Mouse (Mus musculus): ENCODE measurements around the gene Zmat5. TPM values are rescaled to one million over a fixed set of nuclear protein-coding genes. Genes with fewer than 3 reads are reported as not detected.
"Not testable (repeated sequence)": the region's sequence is repeated elsewhere in the genome, so short reads cannot be mapped to it uniquely, and the experiment has no call there.

Zmat5 gene
- polyA plus RNA-seq, 1 experiment from 2014 or later, result 59.8 TPM

DNA sequence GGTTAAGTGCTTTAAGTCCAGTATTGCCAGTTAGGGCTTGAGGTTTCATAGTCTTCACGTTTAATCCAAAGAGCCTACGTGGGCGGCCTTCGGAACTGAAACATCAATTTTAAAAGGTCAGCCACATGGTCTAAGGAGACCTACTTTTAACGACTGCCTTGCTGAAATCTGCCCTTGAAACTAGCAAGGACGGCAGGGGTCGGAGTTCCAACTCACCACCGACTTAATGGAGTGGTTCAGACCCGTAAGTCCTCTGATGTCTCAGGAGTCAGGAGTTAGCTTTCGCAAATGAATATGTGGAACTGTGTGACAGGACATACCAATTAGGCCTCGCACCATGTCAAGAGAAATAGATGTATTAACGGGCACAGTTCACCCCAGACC, 798 bp upstream of the Zmat5 start:
- Histone ChIP-seq H3K9me3 (ENCODE audit: control insufficient read depth, low read length) (no peaks in the 10 kb centered on the region), H3K4me3 (ENCODE audit: low read length) (peak overlapping the region; percentile 68), H3K36me3 (ENCODE audit: control insufficient read depth, insufficient read depth, low read length) (peaks cover 12% of the 10 kb centered on the region), H3K27me3 (ENCODE audit: control insufficient read depth, insufficient read depth, low read length) (no peaks in the 10 kb centered on the region), H3K9ac (ENCODE audit: low read depth, low read length) (peak overlapping the region; percentile 67), H3K4me1 (ENCODE audit: control insufficient read depth, insufficient read depth, low read length) (peaks cover 5% of the 10 kb centered on the region; the same call in 1 of the 2 replicates), H3K27ac (ENCODE audit: low read depth, low read length) (peak overlapping the region; percentile 33; the same call in 1 of the 2 replicates), H3K4me2 (replicated peaks; ENCODE audit: low read depth, low read length) (peak overlapping the region; percentile 66)
- 0 out of 2 replicates have a peak, but pooled peaks have one; percentile 2 for ATAC-seq (ENCODE audit: low FRiP score, low TSS enrichment)
- 4% methylated on average over 12 of the region's 12 CpGs for WGBS

GRCm38 (mm10) chr11:4705178-4705577, 700 bp downstream of the Zmat5 start:
- no peak for ATAC-seq (ENCODE audit: low FRiP score, low TSS enrichment)
- peak overlapping the region; percentile 66 for H3K9ac ChIP-seq (ENCODE audit: low read depth, low read length)
- H3K9me3 ChIP-seq (ENCODE audit: control insufficient read depth, low read length), result no peaks in the 10 kb centered on the region
- H3K27ac ChIP-seq (ENCODE audit: low read depth, low read length), result no peak overlapping the region
- peaks cover 12% of the 10 kb centered on the region for H3K36me3 ChIP-seq (ENCODE audit: control insufficient read depth, insufficient read depth, low read length)
- H3K4me3 ChIP-seq (ENCODE audit: low read length), result peak overlapping the region; percentile 68
- H3K27me3 ChIP-seq (ENCODE audit: control insufficient read depth, insufficient read depth, low read length), result no peaks in the 10 kb centered on the region
- peak overlapping the region; percentile 65 for H3K4me2 ChIP-seq (replicated peaks; ENCODE audit: low read depth, low read length)
- peaks cover 5% of the 10 kb centered on the region; the same call in 1 of the 2 replicates for H3K4me1 ChIP-seq (ENCODE audit: control insufficient read depth, insufficient read depth, low read length)
- 7% methylated on average over 4 of the region's 4 CpGs for WGBS

GRCm38 (mm10) chr11:4710188-4710587, 5.7 kb downstream of the Zmat5 start:
- H3K4me2 ChIP-seq (replicated peaks; ENCODE audit: low read depth, low read length); H3K9ac ChIP-seq (ENCODE audit: low read depth, low read length); H3K27me3 ChIP-seq (ENCODE audit: control insufficient read depth, insufficient read depth, low read length); H3K36me3 ChIP-seq (ENCODE audit: control insufficient read depth, insufficient read depth, low read length); ATAC-seq (ENCODE audit: low FRiP score, low TSS enrichment); H3K4me3 ChIP-seq (ENCODE audit: low read length); H3K9me3 ChIP-seq (ENCODE audit: control insufficient read depth, low read length); H3K4me1 ChIP-seq (ENCODE audit: control insufficient read depth, insufficient read depth, low read length); H3K27ac ChIP-seq (ENCODE audit: low read depth, low read length): not testable (repeated sequence)
- 86% methylated on average over 4 of the region's 4 CpGs for WGBS

- Histone ChIP-seq H3K27me3 (ENCODE audit: control insufficient read depth, insufficient read depth, low read length) (no peaks in the 10 kb centered on the region), H3K4me1 (ENCODE audit: control insufficient read depth, insufficient read depth, low read length) (no peaks in the 10 kb centered on the region), H3K9ac (ENCODE audit: low read depth, low read length) (no peak overlapping the region), H3K27ac (ENCODE audit: low read depth, low read length) (no peak overlapping the region), H3K4me2 (replicated peaks; ENCODE audit: low read depth, low read length) (no peak overlapping the region), H3K4me3 (ENCODE audit: low read length) (no peak overlapping the region), H3K36me3 (ENCODE audit: control insufficient read depth, insufficient read depth, low read length) (no peaks in the 10 kb centered on the region), H3K9me3 (ENCODE audit: control insufficient read depth, low read length) (no peaks in the 10 kb centered on the region)
- ATAC-seq (ENCODE audit: low FRiP score, low TSS enrichment), result no peak
Observed at GRCm38 (mm10) chr11:4712822-4713221, 8.3 kb downstream of the Zmat5 start.

- H3K27ac ChIP-seq (ENCODE audit: low read depth, low read length), result no peak overlapping the region
- no peak for ATAC-seq (ENCODE audit: low FRiP score, low TSS enrichment)
- H3K27me3 ChIP-seq (ENCODE audit: control insufficient read depth, insufficient read depth, low read length), result no peaks in the 10 kb centered on the region
- 89% methylated on average over 4 of the region's 4 CpGs for WGBS
- H3K4me2 ChIP-seq (replicated peaks; ENCODE audit: low read depth, low read length), result no peak overlapping the region
- no peak overlapping the region for H3K9ac ChIP-seq (ENCODE audit: low read depth, low read length)
- no peaks in the 10 kb centered on the region for H3K9me3 ChIP-seq (ENCODE audit: control insufficient read depth, low read length)
- H3K36me3 ChIP-seq (ENCODE audit: control insufficient read depth, insufficient read depth, low read length), result no peaks in the 10 kb centered on the region
- H3K4me1 ChIP-seq (ENCODE audit: control insufficient read depth, insufficient read depth, low read length), result no peaks in the 10 kb centered on the region
- no peak overlapping the region for H3K4me3 ChIP-seq (ENCODE audit: low read length)
Observed at GRCm38 (mm10) chr11:4714727-4715126, 10.2 kb downstream of the Zmat5 start.

DNA sequence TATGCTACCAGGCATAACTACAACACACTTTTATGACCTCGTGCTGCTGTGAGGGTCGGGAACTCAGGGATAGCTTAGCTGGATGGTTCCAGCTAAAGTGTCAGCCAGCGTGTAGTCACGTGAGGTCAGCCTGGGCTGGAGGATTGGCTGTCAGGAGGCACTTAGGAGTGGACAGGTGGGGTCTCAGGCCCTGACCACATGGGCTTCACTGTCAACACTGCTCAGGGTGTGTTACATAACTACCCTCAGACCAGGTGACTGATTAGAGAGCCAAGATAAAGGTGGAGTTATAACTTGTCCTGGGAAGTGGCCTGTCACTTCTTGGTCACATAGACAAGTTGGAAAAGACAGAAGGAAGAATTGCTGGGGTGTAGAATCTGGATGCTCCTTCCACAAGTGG, 11.1 kb downstream of the Zmat5 start:
- H3K27me3 ChIP-seq (ENCODE audit: control insufficient read depth, insufficient read depth, low read length), result no peaks in the 10 kb centered on the region
- H3K4me3 ChIP-seq (ENCODE audit: low read length), result no peak overlapping the region
- no peak for ATAC-seq (ENCODE audit: low FRiP score, low TSS enrichment)
- H3K27ac ChIP-seq (ENCODE audit: low read depth, low read length), result no peak overlapping the region
- H3K9ac ChIP-seq (ENCODE audit: low read depth, low read length), result no peak overlapping the region
- no peaks in the 10 kb centered on the region; the same call in 1 of the 2 replicates for H3K9me3 ChIP-seq (ENCODE audit: control insufficient read depth, low read length)
- WGBS, result 67% methylated on average over 4 of the region's 4 CpGs
- no peaks in the 10 kb centered on the region for H3K4me1 ChIP-seq (ENCODE audit: control insufficient read depth, insufficient read depth, low read length)
- no peak overlapping the region for H3K4me2 ChIP-seq (replicated peaks; ENCODE audit: low read depth, low read length)
- H3K36me3 ChIP-seq (ENCODE audit: control insufficient read depth, insufficient read depth, low read length), result no peaks in the 10 kb centered on the region

GRCm38 (mm10) chr11:4716530-4717236, 12.2 kb downstream of the Zmat5 start:
- H3K4me1 ChIP-seq (ENCODE audit: control insufficient read depth, insufficient read depth, low read length), result 0 out of 2 replicates have a peak, but pooled peaks cover 2% of the 10 kb centered on the region
- H3K27me3 ChIP-seq (ENCODE audit: control insufficient read depth, insufficient read depth, low read length), result no peaks in the 10 kb centered on the region
- no peak overlapping the region for H3K9ac ChIP-seq (ENCODE audit: low read depth, low read length)
- H3K4me3 ChIP-seq (ENCODE audit: low read length), result no peak overlapping the region
- 86% methylated on average over 5 of the region's 5 CpGs for WGBS
- no peak overlapping the region for H3K27ac ChIP-seq (ENCODE audit: low read depth, low read length)
- no peaks in the 10 kb centered on the region for H3K36me3 ChIP-seq (ENCODE audit: control insufficient read depth, insufficient read depth, low read length)
- H3K4me2 ChIP-seq (replicated peaks; ENCODE audit: low read depth, low read length), result no peak overlapping the region
- no peaks in the 10 kb centered on the region; the same call in 1 of the 2 replicates for H3K9me3 ChIP-seq (ENCODE audit: control insufficient read depth, low read length)
- ATAC-seq (ENCODE audit: low FRiP score, low TSS enrichment), result no peak

DNA sequence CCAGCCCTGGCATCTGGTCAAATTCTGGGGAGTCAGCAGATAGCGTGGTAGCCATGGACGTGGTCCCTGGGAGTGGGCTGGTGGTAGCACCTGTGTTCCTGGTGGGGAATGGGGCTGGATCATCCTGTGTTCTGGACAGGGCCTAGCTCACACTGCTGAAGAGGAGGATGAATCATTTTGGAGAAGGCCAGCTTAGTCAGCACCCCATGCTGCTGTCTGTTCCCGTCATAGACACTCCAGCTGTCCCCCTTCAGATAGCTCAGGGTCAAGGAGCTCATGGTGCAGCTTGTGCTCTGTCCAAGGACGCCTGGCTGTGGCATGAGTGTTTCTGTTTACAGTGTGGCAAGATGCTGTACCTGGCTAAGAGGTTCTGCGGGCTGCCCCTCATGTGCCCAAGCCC, 14.1 kb downstream of the Zmat5 start:
- Histone ChIP-seq H3K9me3 (ENCODE audit: control insufficient read depth, low read length) (no peaks in the 10 kb centered on the region; the same call in 1 of the 2 replicates), H3K27me3 (ENCODE audit: control insufficient read depth, insufficient read depth, low read length) (no peaks in the 10 kb centered on the region), H3K36me3 (ENCODE audit: control insufficient read depth, insufficient read depth, low read length) (no peaks in the 10 kb centered on the region), H3K4me1 (ENCODE audit: control insufficient read depth, insufficient read depth, low read length) (0 out of 2 replicates have a peak, but pooled peaks cover 3% of the 10 kb centered on the region), H3K27ac (ENCODE audit: low read depth, low read length) (no peak overlapping the region), H3K4me2 (replicated peaks; ENCODE audit: low read depth, low read length) (no peak overlapping the region), H3K4me3 (ENCODE audit: low read length) (no peak overlapping the region), H3K9ac (ENCODE audit: low read depth, low read length) (no peak overlapping the region)
- WGBS, result 79% methylated on average over 5 of the region's 5 CpGs
- no peak for ATAC-seq (ENCODE audit: low FRiP score, low TSS enrichment)

DNA sequence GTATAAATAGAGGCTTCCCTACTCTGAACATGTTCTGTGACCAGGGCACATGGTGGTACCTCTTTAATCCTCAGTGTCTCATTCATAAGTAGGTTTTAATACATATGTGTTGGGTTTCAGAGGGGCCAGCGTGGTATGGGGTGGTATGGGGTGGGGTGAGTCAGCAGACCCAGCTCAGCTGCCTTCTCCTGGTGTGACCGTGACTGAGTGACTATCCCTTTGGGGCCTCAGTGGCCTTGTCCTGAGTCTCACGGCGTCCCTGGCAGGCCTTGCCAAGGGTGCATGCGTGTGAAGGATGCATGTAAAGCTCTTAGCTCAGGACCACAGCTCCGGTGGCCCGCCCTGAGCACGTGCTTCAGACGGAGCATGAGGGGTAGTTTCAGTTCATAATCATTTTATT, 15.5 kb downstream of the Zmat5 start:
- Histone ChIP-seq H3K36me3 (ENCODE audit: control insufficient read depth, insufficient read depth, low read length) (peaks cover 3% of the 10 kb centered on the region; the same call in 1 of the 2 replicates), H3K27ac (ENCODE audit: low read depth, low read length) (no peak overlapping the region), H3K27me3 (ENCODE audit: control insufficient read depth, insufficient read depth, low read length) (no peaks in the 10 kb centered on the region), H3K4me3 (ENCODE audit: low read length) (no peak overlapping the region), H3K9ac (ENCODE audit: low read depth, low read length) (no peak overlapping the region), H3K4me1 (ENCODE audit: control insufficient read depth, insufficient read depth, low read length) (0 out of 2 replicates have a peak, but pooled peaks cover 3% of the 10 kb centered on the region), H3K9me3 (ENCODE audit: control insufficient read depth, low read length) (no peaks in the 10 kb centered on the region; the same call in 1 of the 2 replicates), H3K4me2 (replicated peaks; ENCODE audit: low read depth, low read length) (no peak overlapping the region)
- no peak for ATAC-seq (ENCODE audit: low FRiP score, low TSS enrichment)
- WGBS, result 92% methylated on average over 9 of the region's 9 CpGs
